Mouse (Mus musculus) kidney, postnatal 0 days (tissue): Measurements from ENCODE around the gene Ggt6. TPM values are rescaled to one million over a fixed set of nuclear protein-coding genes. Genes with fewer than 3 reads are reported as not detected.

Source experiments
- ATAC-seq: fragments of 200-750 bp; cut with Nextera tagmentation; replicated peaks from 2 replicates; pipeline ENCODE4 v1.8.0; 2017; ENCODE audit warnings: low read depth, moderate number of reproducible peaks, moderate TSS enrichment, moderate library complexity; ENCODE audit not compliant: low FRiP score
- DNase-seq: peaks from one replicate; pipeline ENCODE4 v3.0.0-alpha.2; 2016; ENCODE audit warnings: low spot score
- H3K27ac ChIP-seq: fragments of 300-500 bp; sonication (generic); 2 replicates; pipeline ENCODE4 v1.5.1; 2014; ENCODE audit warnings: mild to moderate bottlenecking
- H3K27me3 ChIP-seq: fragments of 300-500 bp; sonication (generic); 2 replicates; pipeline ENCODE4 v1.6.1; 2014; ENCODE audit warnings: low read length, mixed read lengths; ENCODE audit not compliant: insufficient read depth
- H3K36me3 ChIP-seq: fragments of 300-500 bp; sonication (generic); 2 replicates; pipeline ENCODE4 v1.6.1; 2014; ENCODE audit warnings: low read length, mixed read lengths; ENCODE audit not compliant: insufficient read depth
- H3K4me1 ChIP-seq: fragments of 300-500 bp; sonication (generic); replicated peaks from 2 replicates; pipeline ENCODE4 v1.6.1; 2014; ENCODE audit warnings: antibody characterized with exemption, low read length, mixed read lengths; ENCODE audit not compliant: insufficient read depth
- H3K4me2 ChIP-seq: fragments of 300-500 bp; sonication (generic); 2 replicates; pipeline ENCODE4 v1.6.1; 2014; ENCODE audit warnings: mild to moderate bottlenecking, low read length, moderate library complexity, mixed read lengths
- H3K4me3 ChIP-seq: fragments of 300-500 bp; sonication (generic); replicated peaks from 2 replicates; pipeline ENCODE4 v1.5.1; 2014; ENCODE audit warnings: low read depth, low read length
- H3K9ac ChIP-seq: fragments of 300-500 bp; sonication (generic); 2 replicates; pipeline ENCODE4 v1.6.1; 2014; ENCODE audit warnings: low read depth, low read length
- H3K9me3 ChIP-seq: fragments of 300-500 bp; sonication (generic); replicated peaks from 2 replicates; pipeline ENCODE4 v1.6.1; 2016; ENCODE audit warnings: low read length, inconsistent platforms, mixed read lengths
- CTCF ChIP-seq: IDR thresholded peaks from 2 replicates; pipeline ENCODE4 v1.5.1; 2016; ENCODE audit warnings: antibody characterized with exemption, low read depth, mild to moderate bottlenecking, moderate library complexity
- WGBS: fragments of 180-500 bp; shearing (Covaris S2); extraction: QIAGEN DNeasy Blood & Tissue Kit; methylation state at CpG from one replicate; pipeline ENCODE4 v1.1.7; 2014; 5-methylcytosine and 5-hydroxymethylcytosine counted together
- polyA plus RNA-seq: library from polyadenylated mRNA; unstranded; fragments of >200 nt; fragmentation: Nextera tagmentation; extraction: Ambion mirVana; gene quantifications from 2 replicates; pipeline ENCODE4 v1.2.1, GENCODE M21; 2015

Gene Ggt6
- polyA plus RNA-seq, 1 experiment from 2014 or later, result 3.3 TPM

DNA sequence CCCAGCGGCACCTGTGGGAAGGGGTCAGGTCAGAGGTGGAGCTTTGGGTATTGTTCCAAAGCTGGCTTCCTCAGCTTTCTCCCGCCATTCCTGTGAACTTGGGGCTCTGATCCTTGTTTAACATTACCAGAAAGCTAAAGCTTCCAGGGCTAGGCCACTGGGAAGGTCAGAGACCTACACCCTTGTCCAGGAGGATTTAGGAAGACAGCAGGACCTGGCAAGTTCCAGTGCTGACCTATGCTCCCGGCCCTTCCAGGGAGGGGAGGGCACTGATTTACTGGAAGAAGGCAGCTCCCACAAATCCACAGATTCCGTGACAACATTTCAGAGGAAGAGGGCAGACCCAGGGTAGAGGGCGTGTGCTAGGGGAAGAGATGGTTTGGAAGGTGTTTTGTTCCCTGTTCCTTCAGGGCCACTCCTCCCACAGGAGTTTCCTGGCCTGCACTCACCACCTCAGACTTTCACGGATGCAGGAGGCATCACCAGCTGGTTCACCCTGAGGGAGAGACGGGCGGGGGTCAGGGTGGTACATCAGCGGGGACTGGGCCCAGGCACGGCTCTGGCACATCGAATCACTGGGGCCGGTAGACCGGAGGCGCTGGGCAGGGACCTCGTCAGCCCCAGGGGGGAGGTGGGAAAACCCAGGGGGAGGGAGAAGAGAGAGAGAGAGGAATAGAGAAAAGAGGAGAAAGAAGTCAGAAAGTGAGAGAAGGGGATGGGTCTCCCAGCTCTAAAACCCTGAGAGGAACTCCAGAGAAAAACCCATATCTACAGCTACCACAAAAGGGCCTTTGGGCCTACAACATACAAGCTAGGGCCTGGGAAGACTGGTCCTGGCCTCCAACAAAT, 18.0 kb downstream of the Ggt6 start:
- ATAC-seq (no peak), DNase-seq (no peak)
- no peak for TF ChIP-seq CTCF
- no peak overlapping the region for H3K27ac ChIP-seq
- 45% methylated on average over 15 of the region's 15 CpGs for WGBS
- H3K4me1 ChIP-seq, result no peaks in the 10 kb centered on the region
- H3K9me3 ChIP-seq, result no peaks in the 10 kb centered on the region
- H3K4me2 ChIP-seq, result no peak overlapping the region
- no peak overlapping the region for H3K9ac ChIP-seq
- no peaks in the 10 kb centered on the region for H3K27me3 ChIP-seq
- H3K4me3 ChIP-seq, result no peak overlapping the region
- peaks cover 41% of the 10 kb centered on the region for H3K36me3 ChIP-seq

DNA sequence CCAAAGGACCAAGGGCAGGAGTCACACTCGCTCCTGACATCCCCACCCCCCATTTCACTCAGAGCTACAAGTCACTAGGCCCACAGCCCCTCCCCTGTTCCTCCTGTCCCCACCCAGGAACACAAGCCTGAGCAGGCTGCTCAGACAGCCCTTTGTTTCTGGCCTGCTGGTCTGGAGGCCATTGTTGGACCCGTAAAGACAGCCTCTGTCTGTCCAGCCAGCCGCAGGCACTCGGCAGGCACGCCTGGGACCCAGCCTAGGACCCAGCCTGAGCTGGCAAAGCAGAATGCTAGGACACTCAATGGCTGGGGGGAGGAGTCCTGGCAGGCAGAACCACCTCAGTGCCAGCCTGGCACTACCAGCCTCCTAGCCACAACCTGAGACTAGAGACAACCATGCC, 20.4 kb downstream of the Ggt6 start:
- H3K27ac ChIP-seq, result no peak overlapping the region
- ATAC-seq, result no peak

DNA sequence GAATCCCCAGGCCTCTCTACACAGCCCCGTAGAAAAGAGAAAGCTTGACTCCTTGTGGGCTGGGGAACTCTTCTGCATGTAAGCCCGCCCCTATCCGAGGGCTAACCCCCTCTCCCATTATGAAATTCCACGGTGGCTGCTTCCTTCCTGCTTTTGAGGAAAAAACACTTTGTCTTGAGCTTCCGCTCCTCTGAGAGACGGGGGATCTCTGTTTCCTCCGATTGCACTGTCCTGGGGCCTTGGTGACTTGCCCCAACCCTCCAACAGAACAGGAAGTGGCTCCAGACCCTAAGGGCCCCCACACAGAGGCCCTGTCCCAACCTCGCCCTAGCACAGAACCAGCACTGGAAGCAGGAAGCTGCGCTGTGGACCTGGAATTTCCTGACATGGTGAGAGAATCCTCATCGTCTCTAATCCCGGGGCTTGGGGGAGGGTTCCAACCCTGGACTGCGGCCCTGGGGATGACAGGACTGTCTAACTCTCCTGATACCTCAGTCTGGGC, 22.7 kb downstream of the Ggt6 start:
- no peak overlapping the region for H3K9ac ChIP-seq
- peak overlapping the region; percentile 56; the same call in 1 of the 2 replicates for H3K27ac ChIP-seq
- H3K36me3 ChIP-seq, result no peaks in the 10 kb centered on the region
- 58% methylated on average over 12 of the region's 12 CpGs for WGBS
- ATAC-seq, result no peak; the same call in 1 of the 2 replicates
- H3K4me1 ChIP-seq, result peaks cover 3% of the 10 kb centered on the region; the same call in 1 of the 2 replicates
- 0 out of 2 replicates have a peak overlapping the region, but pooled peaks have one; percentile 9 for H3K4me2 ChIP-seq
- DNase-seq, result peak; percentile 74
- no peak for TF ChIP-seq CTCF
- H3K9me3 ChIP-seq, result no peaks in the 10 kb centered on the region
- H3K27me3 ChIP-seq, result no peaks in the 10 kb centered on the region
- no peak overlapping the region for H3K4me3 ChIP-seq

More for the DNA sequence above, 20.4 kb downstream of the Ggt6 start:
- no peaks in the 10 kb centered on the region for H3K27me3 ChIP-seq
- WGBS, result 71% methylated on average over 5 of the region's 5 CpGs
- no peak overlapping the region for H3K4me3 ChIP-seq
- H3K36me3 ChIP-seq, result peaks cover 21% of the 10 kb centered on the region
- H3K4me2 ChIP-seq, result no peak overlapping the region
- no peak overlapping the region for H3K9ac ChIP-seq
- no peaks in the 10 kb centered on the region for H3K9me3 ChIP-seq
- no peak for DNase-seq
- no peak for TF ChIP-seq CTCF
- H3K4me1 ChIP-seq, result no peaks in the 10 kb centered on the region

- 0 out of 2 replicates have a peak overlapping the region, but pooled peaks have one; percentile 9 for H3K4me2 ChIP-seq
- TF ChIP-seq CTCF, result no peak
- no peaks in the 10 kb centered on the region for H3K36me3 ChIP-seq
- H3K4me1 ChIP-seq, result peaks cover 3% of the 10 kb centered on the region; the same call in 1 of the 2 replicates
- H3K9me3 ChIP-seq, result no peaks in the 10 kb centered on the region
- H3K4me3 ChIP-seq, result no peak overlapping the region
- peak overlapping the region; percentile 56; the same call in 1 of the 2 replicates for H3K27ac ChIP-seq
- 82% methylated on average over 3 of the region's 3 CpGs for WGBS
- no peak for DNase-seq
- no peaks in the 10 kb centered on the region for H3K27me3 ChIP-seq
- H3K9ac ChIP-seq, result no peak overlapping the region
- no peak for ATAC-seq
Observed at GRCm38 (mm10) chr11:72458502-72458901, 23.2 kb downstream of the Ggt6 start.

- peaks cover 12% of the 10 kb centered on the region for H3K4me1 ChIP-seq
- no peak overlapping the region for H3K9ac ChIP-seq
- ATAC-seq (no peak), DNase-seq (peak; percentile 48)
- no peaks in the 10 kb centered on the region for H3K36me3 ChIP-seq
- no peak overlapping the region for H3K4me3 ChIP-seq
- H3K4me2 ChIP-seq, result no peak overlapping the region
- WGBS, result 45% methylated on average over 5 of the region's 5 CpGs
- H3K27me3 ChIP-seq, result no peaks in the 10 kb centered on the region
- peak; percentile 16; the same call in 1 of the 2 replicates for TF ChIP-seq CTCF
- peak overlapping the region; percentile 10; the same call in 1 of the 2 replicates for H3K27ac ChIP-seq
- H3K9me3 ChIP-seq, result no peaks in the 10 kb centered on the region
Observed at GRCm38 (mm10) chr11:72461500-72461981, 26.2 kb downstream of the Ggt6 start.

DNA sequence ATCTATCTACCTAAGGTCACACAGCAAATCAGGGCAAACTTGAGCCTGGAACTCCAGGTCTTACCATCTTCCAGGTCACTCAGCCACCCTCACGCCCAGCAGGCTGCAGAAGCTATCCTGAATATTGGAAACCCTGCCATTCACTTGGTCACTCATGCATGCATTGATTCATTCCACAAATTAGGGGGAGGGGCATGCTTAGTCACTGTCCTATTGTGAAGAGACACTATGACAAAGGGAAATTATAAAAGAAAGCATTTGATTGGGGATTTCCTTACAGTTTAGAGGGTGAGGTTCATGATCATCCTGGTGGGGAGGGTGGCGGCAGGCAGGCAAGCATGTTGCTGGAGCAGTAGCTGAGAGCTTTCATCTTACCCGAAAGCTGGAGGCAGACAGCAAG, 29.5 kb downstream of the Ggt6 start:
- no peak overlapping the region for H3K4me3 ChIP-seq
- no peak for TF ChIP-seq CTCF
- 64% methylated on average over 3 of the region's 3 CpGs for WGBS
- no peaks in the 10 kb centered on the region for H3K36me3 ChIP-seq
- DNase-seq (no peak), ATAC-seq (no peak)
- H3K4me1 ChIP-seq, result peaks cover 35% of the 10 kb centered on the region
- no peaks in the 10 kb centered on the region for H3K9me3 ChIP-seq
- no peak overlapping the region for H3K27ac ChIP-seq
- no peak overlapping the region for H3K4me2 ChIP-seq
- no peak overlapping the region for H3K9ac ChIP-seq
- H3K27me3 ChIP-seq, result no peaks in the 10 kb centered on the region
